Mouse (Mus musculus): ENCODE results near the gene Slc25a19. TPM values are rescaled to one million over a fixed set of nuclear protein-coding genes. Genes with fewer than 3 reads are reported as not detected.

Slc25a19 gene
- polyA plus RNA-seq, 1 experiment from 2014 or later = 28.8 TPM

GRCm38 (mm10) chr11:115616893-115617292, 11.2 kb downstream of the Slc25a19 start:
- Histone ChIP-seq H3K4me3 (replicated peaks) (no peak overlapping the region), H3K9me3 (replicated peaks) (no peaks in the 10 kb centered on the region), H3K4me1 (peaks cover 15% of the 10 kb centered on the region), H3K27me3 (no peaks in the 10 kb centered on the region), H3K9ac (no peak overlapping the region), H3K36me3 (peaks cover 41% of the 10 kb centered on the region), H3K27ac (replicated peaks) (no peak overlapping the region), H3K4me2 (replicated peaks) (no peak overlapping the region)
- ATAC-seq (ENCODE audit: insufficient number of reproducible peaks, low FRiP score, low TSS enrichment, low read depth) = no peak
- WGBS = 77% methylated on average over 6 of the region's 6 CpGs

GRCm38 (mm10) chr11:115616371-115616770, 11.7 kb downstream of the Slc25a19 start:
- ATAC-seq (ENCODE audit: insufficient number of reproducible peaks, low FRiP score, low TSS enrichment, low read depth) = no peak
- H3K27ac ChIP-seq (replicated peaks) = no peak overlapping the region
- WGBS = 80% methylated on average over 7 of the region's 7 CpGs
- H3K9ac ChIP-seq = no peak overlapping the region
- peaks cover 41% of the 10 kb centered on the region for H3K36me3 ChIP-seq
- H3K4me1 ChIP-seq = peaks cover 20% of the 10 kb centered on the region
- H3K4me3 ChIP-seq (replicated peaks) = no peak overlapping the region
- H3K4me2 ChIP-seq (replicated peaks) = no peak overlapping the region
- no peaks in the 10 kb centered on the region for H3K9me3 ChIP-seq (replicated peaks)
- H3K27me3 ChIP-seq = no peaks in the 10 kb centered on the region

- no peak overlapping the region for H3K9ac ChIP-seq
- H3K9me3 ChIP-seq (replicated peaks) = no peaks in the 10 kb centered on the region
- ATAC-seq (ENCODE audit: insufficient number of reproducible peaks, low FRiP score, low TSS enrichment, low read depth) = no peak
- no peak overlapping the region for H3K27ac ChIP-seq (replicated peaks)
- peaks cover 37% of the 10 kb centered on the region for H3K36me3 ChIP-seq
- H3K27me3 ChIP-seq = no peaks in the 10 kb centered on the region
- no peak overlapping the region for H3K4me3 ChIP-seq (replicated peaks)
- WGBS = 89% methylated on average over 6 of the region's 6 CpGs
- peaks cover 21% of the 10 kb centered on the region for H3K4me1 ChIP-seq
- no peak overlapping the region for H3K4me2 ChIP-seq (replicated peaks)
These were observed 12.2 kb downstream of the Slc25a19 start for GRCm38 (mm10) chr11:115615875-115616274.

GRCm38 (mm10) chr11:115615108-115615825, 12.8 kb downstream of the Slc25a19 start:
- no peak overlapping the region for H3K9ac ChIP-seq

GRCm38 (mm10) chr11:115614346-115615107, 13.6 kb downstream of the Slc25a19 start:
- WGBS = 76% methylated on average over 10 of the region's 10 CpGs
- no peak for ATAC-seq (ENCODE audit: insufficient number of reproducible peaks, low FRiP score, low TSS enrichment, low read depth)
- Histone ChIP-seq H3K4me1 (peaks cover 21% of the 10 kb centered on the region), H3K9ac (no peak overlapping the region), H3K36me3 (peaks cover 25% of the 10 kb centered on the region), H3K9me3 (replicated peaks) (no peaks in the 10 kb centered on the region), H3K27me3 (no peaks in the 10 kb centered on the region), H3K4me3 (replicated peaks) (no peak overlapping the region), H3K27ac (replicated peaks) (no peak overlapping the region), H3K4me2 (replicated peaks) (no peak overlapping the region)

More at GRCm38 (mm10) chr11:115615108-115615825, 12.8 kb downstream of the Slc25a19 start:
- ATAC-seq (ENCODE audit: insufficient number of reproducible peaks, low FRiP score, low TSS enrichment, low read depth) = no peak
- H3K27ac ChIP-seq (replicated peaks) = no peak overlapping the region
- WGBS = 82% methylated on average over 15 of the region's 15 CpGs
- no peaks in the 10 kb centered on the region for H3K27me3 ChIP-seq
- H3K36me3 ChIP-seq = peaks cover 30% of the 10 kb centered on the region
- H3K4me2 ChIP-seq (replicated peaks) = no peak overlapping the region
- no peak overlapping the region for H3K4me3 ChIP-seq (replicated peaks)
- H3K9me3 ChIP-seq (replicated peaks) = no peaks in the 10 kb centered on the region
- peaks cover 21% of the 10 kb centered on the region for H3K4me1 ChIP-seq

- H3K27me3 ChIP-seq = no peaks in the 10 kb centered on the region
- ATAC-seq (ENCODE audit: insufficient number of reproducible peaks, low FRiP score, low TSS enrichment, low read depth) = no peak; the same call in 1 of the 2 replicates
- H3K9me3 ChIP-seq (replicated peaks) = no peaks in the 10 kb centered on the region
- H3K4me1 ChIP-seq = peaks cover 21% of the 10 kb centered on the region
- H3K36me3 ChIP-seq = peaks cover 30% of the 10 kb centered on the region
- H3K27ac ChIP-seq (replicated peaks) = peak overlapping the region; percentile 93
- WGBS = under 1% methylated on average over 16 of the region's 16 CpGs
- peak overlapping the region; percentile 61 for H3K9ac ChIP-seq
- peak overlapping the region; percentile 87 for H3K4me2 ChIP-seq (replicated peaks)
- peak overlapping the region; percentile 72 for H3K4me3 ChIP-seq (replicated peaks)
These were observed 14.8 kb downstream of the Slc25a19 start for GRCm38 (mm10) chr11:115613138-115613945.

- under 1% methylated on average over 78 of the region's 80 CpGs for WGBS
These were observed 15.5 kb downstream of the Slc25a19 start, which contains the start of gene Mif4gd for GRCm38 (mm10) chr11:115612410-115613137. TSS of gene Mif4gd (minus strand) at chr11:115612969.

GRCm38 (mm10) chr11:115612059-115612409, 16.1 kb downstream of the Slc25a19 start:
- Histone ChIP-seq H3K9ac (peak overlapping the region; percentile 61), H3K27me3 (no peaks in the 10 kb centered on the region), H3K36me3 (peaks cover 36% of the 10 kb centered on the region), H3K9me3 (replicated peaks) (no peaks in the 10 kb centered on the region), H3K27ac (replicated peaks) (peak overlapping the region; percentile 93), H3K4me3 (replicated peaks) (peak overlapping the region; percentile 72), H3K4me2 (replicated peaks) (peak overlapping the region; percentile 87), H3K4me1 (peaks cover 21% of the 10 kb centered on the region)
- WGBS = 1% methylated on average over 13 of the region's 13 CpGs
- ATAC-seq (ENCODE audit: insufficient number of reproducible peaks, low FRiP score, low TSS enrichment, low read depth) = no peak

More at GRCm38 (mm10) chr11:115612410-115613137, 15.5 kb downstream of the Slc25a19 start, which contains the start of gene Mif4gd:
- peaks cover 35% of the 10 kb centered on the region for H3K36me3 ChIP-seq
- peak within 1 kb of the TSS; percentile 72 for H3K4me3 ChIP-seq (replicated peaks)
- H3K9me3 ChIP-seq (replicated peaks) = no peaks in the 10 kb centered on the region
- H3K4me1 ChIP-seq = peaks cover 21% of the 10 kb centered on the region
- H3K9ac ChIP-seq = peak within 1 kb of the TSS; percentile 61
- no peaks in the 10 kb centered on the region for H3K27me3 ChIP-seq
- peak; percentile 80 for ATAC-seq (ENCODE audit: insufficient number of reproducible peaks, low FRiP score, low TSS enrichment, low read depth)
- H3K27ac ChIP-seq (replicated peaks) = peak within 1 kb of the TSS; percentile 93
- peak within 1 kb of the TSS; percentile 87 for H3K4me2 ChIP-seq (replicated peaks)

- Histone ChIP-seq H3K9ac (no peak overlapping the region), H3K4me3 (replicated peaks) (0 out of 2 replicates have a peak overlapping the region, but pooled peaks have one; percentile 72), H3K27ac (replicated peaks) (no peak overlapping the region), H3K27me3 (no peaks in the 10 kb centered on the region), H3K4me1 (peaks cover 21% of the 10 kb centered on the region), H3K9me3 (replicated peaks) (no peaks in the 10 kb centered on the region), H3K4me2 (replicated peaks) (no peak overlapping the region), H3K36me3 (peaks cover 44% of the 10 kb centered on the region)
- no peak for ATAC-seq (ENCODE audit: insufficient number of reproducible peaks, low FRiP score, low TSS enrichment, low read depth)
- WGBS = 60% methylated on average over 6 of the region's 6 CpGs
These were observed 16.9 kb downstream of the Slc25a19 start for GRCm38 (mm10) chr11:115611173-115611572.

- no peak for ATAC-seq (ENCODE audit: insufficient number of reproducible peaks, low FRiP score, low TSS enrichment, low read depth)
- Histone ChIP-seq H3K4me3 (replicated peaks) (no peak overlapping the region), H3K27me3 (no peaks in the 10 kb centered on the region), H3K27ac (replicated peaks) (no peak overlapping the region), H3K36me3 (peaks cover 43% of the 10 kb centered on the region), H3K9ac (no peak overlapping the region), H3K4me2 (replicated peaks) (no peak overlapping the region), H3K4me1 (peaks cover 33% of the 10 kb centered on the region), H3K9me3 (replicated peaks) (no peaks in the 10 kb centered on the region)
- 60% methylated on average over 3 of the region's 3 CpGs for WGBS
These were observed 18.5 kb downstream of the Slc25a19 start for GRCm38 (mm10) chr11:115609576-115609975.

Data from embryonic facial prominence, embryonic 15.5 days (tissue).